Mouse (Mus musculus): ENCODE data around the gene Gm973. TPM values are rescaled to one million over a fixed set of nuclear protein-coding genes. Genes with fewer than 3 reads are reported as not detected.

Gm973 gene
- polyA plus RNA-seq, 1 experiment: not detected

- Histone ChIP-seq H3K9me3 (ENCODE audit: control insufficient read depth, low read length) (no peaks in the 10 kb centered on the region), H3K27me3 (ENCODE audit: control insufficient read depth) (peaks cover 38% of the 10 kb centered on the region), H3K4me1 (ENCODE audit: control insufficient read depth) (peaks cover 40% of the 10 kb centered on the region), H3K36me3 (ENCODE audit: control insufficient read depth) (peaks cover 2% of the 10 kb centered on the region; the same call in 1 of the 2 replicates), H3K4me3 (replicated peaks) (peak overlapping the region; percentile 68)
- TF ChIP-seq TAL1 (IDR thresholded peaks at IDR 0.05; ENCODE audit: low read length): no peak
- no peak for TF ChIP-seq GATA1 (IDR thresholded peaks at IDR 0.05; ENCODE audit: low read length)
Measured at GRCm38 (mm10) chr1:59481456-59482291, 34.4 kb upstream of the Gm973 start.

- Histone ChIP-seq H3K36me3 (ENCODE audit: control insufficient read depth) (peaks cover 2% of the 10 kb centered on the region; the same call in 1 of the 2 replicates), H3K4me1 (ENCODE audit: control insufficient read depth) (peaks cover 45% of the 10 kb centered on the region), H3K9me3 (ENCODE audit: control insufficient read depth, low read length) (no peaks in the 10 kb centered on the region), H3K4me3 (replicated peaks) (peak within 1 kb of the TSS; percentile 68), H3K27me3 (ENCODE audit: control insufficient read depth) (peaks cover 38% of the 10 kb centered on the region)
- TF ChIP-seq GATA1 (IDR thresholded peaks at IDR 0.05; ENCODE audit: low read length) (no peak), TAL1 (IDR thresholded peaks at IDR 0.05; ENCODE audit: low read length) (no peak)
Measured at GRCm38 (mm10) chr1:59482331-59482695, 33.8 kb upstream of the Gm973 start, which contains the start of gene Fzd7. Fzd7 (plus strand) TSS chr1:59482424.

- H3K4me3 ChIP-seq (replicated peaks): peak overlapping the region; percentile 68
- H3K9me3 ChIP-seq (ENCODE audit: control insufficient read depth, low read length): no peaks in the 10 kb centered on the region
- TF ChIP-seq GATA1 (IDR thresholded peaks at IDR 0.05; ENCODE audit: low read length) (no peak), TAL1 (IDR thresholded peaks at IDR 0.05; ENCODE audit: low read length) (no peak)
- peaks cover 51% of the 10 kb centered on the region for H3K4me1 ChIP-seq (ENCODE audit: control insufficient read depth)
- H3K36me3 ChIP-seq (ENCODE audit: control insufficient read depth): peaks cover 2% of the 10 kb centered on the region; the same call in 1 of the 2 replicates
- H3K27me3 ChIP-seq (ENCODE audit: control insufficient read depth): peaks cover 38% of the 10 kb centered on the region
Measured at GRCm38 (mm10) chr1:59482696-59483520, 33.2 kb upstream of the Gm973 start.

- peak overlapping the region; percentile 68 for H3K4me3 ChIP-seq (replicated peaks)
- no peaks in the 10 kb centered on the region for H3K9me3 ChIP-seq (ENCODE audit: control insufficient read depth, low read length)
- peaks cover 38% of the 10 kb centered on the region for H3K27me3 ChIP-seq (ENCODE audit: control insufficient read depth)
- no peak for TF ChIP-seq TAL1 (IDR thresholded peaks at IDR 0.05; ENCODE audit: low read length)
- TF ChIP-seq GATA1 (IDR thresholded peaks at IDR 0.05; ENCODE audit: low read length): no peak
- peaks cover 2% of the 10 kb centered on the region; the same call in 1 of the 2 replicates for H3K36me3 ChIP-seq (ENCODE audit: control insufficient read depth)
- H3K4me1 ChIP-seq (ENCODE audit: control insufficient read depth): peaks cover 53% of the 10 kb centered on the region
Measured at GRCm38 (mm10) chr1:59483521-59484245, 32.4 kb upstream of the Gm973 start.

- H3K4me1 ChIP-seq (ENCODE audit: control insufficient read depth): peaks cover 55% of the 10 kb centered on the region
- peak overlapping the region; percentile 2 for H3K4me3 ChIP-seq (replicated peaks)
- peaks cover 2% of the 10 kb centered on the region; the same call in 1 of the 2 replicates for H3K36me3 ChIP-seq (ENCODE audit: control insufficient read depth)
- H3K27me3 ChIP-seq (ENCODE audit: control insufficient read depth): peaks cover 38% of the 10 kb centered on the region
- TF ChIP-seq TAL1 (IDR thresholded peaks at IDR 0.05; ENCODE audit: low read length) (no peak), GATA1 (IDR thresholded peaks at IDR 0.05; ENCODE audit: low read length) (no peak)
- no peaks in the 10 kb centered on the region for H3K9me3 ChIP-seq (ENCODE audit: control insufficient read depth, low read length)
Measured at GRCm38 (mm10) chr1:59484314-59484713, 31.8 kb upstream of the Gm973 start.

GRCm38 (mm10) chr1:59484791-59485785 is 31.0 kb upstream of the Gm973 start:
- H3K36me3 ChIP-seq (ENCODE audit: control insufficient read depth): peaks cover 2% of the 10 kb centered on the region; the same call in 1 of the 2 replicates
- peaks cover 38% of the 10 kb centered on the region for H3K27me3 ChIP-seq (ENCODE audit: control insufficient read depth)
- no peaks in the 10 kb centered on the region for H3K9me3 ChIP-seq (ENCODE audit: control insufficient read depth, low read length)
- peak overlapping the region; percentile 2 for H3K4me3 ChIP-seq (replicated peaks)
- TF ChIP-seq TAL1 (IDR thresholded peaks at IDR 0.05; ENCODE audit: low read length) (no peak), GATA1 (IDR thresholded peaks at IDR 0.05; ENCODE audit: low read length) (no peak)
- peaks cover 59% of the 10 kb centered on the region for H3K4me1 ChIP-seq (ENCODE audit: control insufficient read depth)

GRCm38 (mm10) chr1:59485803-59486202 is 30.3 kb upstream of the Gm973 start:
- H3K27me3 ChIP-seq (ENCODE audit: control insufficient read depth): peaks cover 37% of the 10 kb centered on the region
- H3K4me1 ChIP-seq (ENCODE audit: control insufficient read depth): peaks cover 62% of the 10 kb centered on the region
- TF ChIP-seq TAL1 (IDR thresholded peaks at IDR 0.05; ENCODE audit: low read length) (no peak), GATA1 (IDR thresholded peaks at IDR 0.05; ENCODE audit: low read length) (no peak)
- no peak overlapping the region for H3K4me3 ChIP-seq (replicated peaks)
- H3K9me3 ChIP-seq (ENCODE audit: control insufficient read depth, low read length): no peaks in the 10 kb centered on the region
- peaks cover 2% of the 10 kb centered on the region; the same call in 1 of the 2 replicates for H3K36me3 ChIP-seq (ENCODE audit: control insufficient read depth)
